Mouse (Mus musculus) kidney, postnatal 0 days (tissue): ENCODE measurements around the gene Ezr. TPM values are rescaled to one million over a fixed set of nuclear protein-coding genes. Genes with fewer than 3 reads are reported as not detected.
A peak's percentile ranks its signal among the peaks of the same experiment; 100 is the strongest.
"Not testable (repeated sequence)": the region's sequence is repeated elsewhere in the genome, so short reads cannot be mapped to it uniquely, and the experiment has no call there.

Experiments
- ATAC-seq: fragments of 200-750 bp; cut with Nextera tagmentation; replicated peaks from 2 replicates; pipeline ENCODE4 v1.8.0; 2017; ENCODE audit warnings: low read depth, moderate number of reproducible peaks, moderate TSS enrichment, moderate library complexity; ENCODE audit not compliant: low FRiP score
- DNase-seq: peaks from one replicate; pipeline ENCODE4 v3.0.0-alpha.2; 2016; ENCODE audit warnings: low spot score
- H3K27ac ChIP-seq: fragments of 300-500 bp; sonication (generic); 2 replicates; pipeline ENCODE4 v1.5.1; 2014; ENCODE audit warnings: mild to moderate bottlenecking
- H3K27me3 ChIP-seq: fragments of 300-500 bp; sonication (generic); 2 replicates; pipeline ENCODE4 v1.6.1; 2014; ENCODE audit warnings: low read length, mixed read lengths; ENCODE audit not compliant: insufficient read depth
- H3K36me3 ChIP-seq: fragments of 300-500 bp; sonication (generic); 2 replicates; pipeline ENCODE4 v1.6.1; 2014; ENCODE audit warnings: low read length, mixed read lengths; ENCODE audit not compliant: insufficient read depth
- H3K4me1 ChIP-seq: fragments of 300-500 bp; sonication (generic); replicated peaks from 2 replicates; pipeline ENCODE4 v1.6.1; 2014; ENCODE audit warnings: antibody characterized with exemption, low read length, mixed read lengths; ENCODE audit not compliant: insufficient read depth
- H3K4me2 ChIP-seq: fragments of 300-500 bp; sonication (generic); 2 replicates; pipeline ENCODE4 v1.6.1; 2014; ENCODE audit warnings: mild to moderate bottlenecking, low read length, moderate library complexity, mixed read lengths
- H3K4me3 ChIP-seq: fragments of 300-500 bp; sonication (generic); replicated peaks from 2 replicates; pipeline ENCODE4 v1.5.1; 2014; ENCODE audit warnings: low read depth, low read length
- H3K9ac ChIP-seq: fragments of 300-500 bp; sonication (generic); 2 replicates; pipeline ENCODE4 v1.6.1; 2014; ENCODE audit warnings: low read depth, low read length
- H3K9me3 ChIP-seq: fragments of 300-500 bp; sonication (generic); replicated peaks from 2 replicates; pipeline ENCODE4 v1.6.1; 2016; ENCODE audit warnings: low read length, inconsistent platforms, mixed read lengths
- CTCF ChIP-seq: IDR thresholded peaks from 2 replicates; pipeline ENCODE4 v1.5.1; 2016; ENCODE audit warnings: antibody characterized with exemption, low read depth, mild to moderate bottlenecking, moderate library complexity
- WGBS: fragments of 180-500 bp; shearing (Covaris S2); extraction: QIAGEN DNeasy Blood & Tissue Kit; methylation state at CpG from one replicate; pipeline ENCODE4 v1.1.7; 2014; 5-methylcytosine and 5-hydroxymethylcytosine counted together
- polyA plus RNA-seq: library from polyadenylated mRNA; unstranded; fragments of >200 nt; fragmentation: Nextera tagmentation; extraction: Ambion mirVana; gene quantifications from 2 replicates; pipeline ENCODE4 v1.2.1, GENCODE M21; 2015

The Ezr gene
- polyA plus RNA-seq, 1 experiment from 2014 or later = 281 TPM

GRCm38 (mm10) chr17:6697224-6697775 is 85.3 kb downstream of the Ezr start:
- not testable (repeated sequence) for H3K9me3 ChIP-seq, H3K4me1 ChIP-seq, H3K36me3 ChIP-seq, H3K27me3 ChIP-seq, H3K4me2 ChIP-seq, H3K4me3 ChIP-seq, H3K27ac ChIP-seq, H3K9ac ChIP-seq
- WGBS = 37% methylated on average over 2 of the region's 4 CpGs
- ATAC-seq (peak; percentile 57; the same call in 1 of the 2 replicates), DNase-seq (peak; percentile 60)
- TF ChIP-seq CTCF = peak; percentile 65

GRCm38 (mm10) chr17:6696521-6696920 is 86.1 kb downstream of the Ezr start:
- not testable (repeated sequence) for H3K9me3 ChIP-seq, H3K4me1 ChIP-seq, H3K36me3 ChIP-seq, H3K4me3 ChIP-seq, H3K9ac ChIP-seq, ATAC-seq, H3K4me2 ChIP-seq, H3K27me3 ChIP-seq, H3K27ac ChIP-seq, DNase-seq
- WGBS = 54% methylated on average over 7 of the region's 8 CpGs

GRCm38 (mm10) chr17:6695712-6696111 is 86.9 kb downstream of the Ezr start:
- not testable (repeated sequence) for H3K27me3 ChIP-seq, H3K9ac ChIP-seq, H3K36me3 ChIP-seq, H3K9me3 ChIP-seq, DNase-seq, H3K4me3 ChIP-seq, H3K27ac ChIP-seq, ATAC-seq, H3K4me2 ChIP-seq, H3K4me1 ChIP-seq
- WGBS = 82% methylated on average over 9 of the region's 9 CpGs

- H3K36me3 ChIP-seq, H3K4me1 ChIP-seq, H3K27ac ChIP-seq, H3K9me3 ChIP-seq, H3K4me2 ChIP-seq, H3K27me3 ChIP-seq, H3K4me3 ChIP-seq, H3K9ac ChIP-seq, ATAC-seq: not testable (repeated sequence)
- peak; percentile 50 for DNase-seq
- 7% methylated on average over 2 of the region's 2 CpGs for WGBS
- peak; percentile 86 for TF ChIP-seq CTCF
These were observed 91.0 kb downstream of the Ezr start for GRCm38 (mm10) chr17:6691596-6691995.

- not testable (repeated sequence) for ATAC-seq, H3K4me1 ChIP-seq, H3K27me3 ChIP-seq, H3K4me3 ChIP-seq, H3K36me3 ChIP-seq, H3K9me3 ChIP-seq, DNase-seq, H3K4me2 ChIP-seq, H3K27ac ChIP-seq, H3K9ac ChIP-seq
- 82% methylated on average over 3 of the region's 4 CpGs for WGBS
These were observed 93.2 kb downstream of the Ezr start for GRCm38 (mm10) chr17:6689344-6689743.

Other genes starting within 250 kb of the Ezr start
- 20.8 and 21.9 TPM in 2 replicates for gene Dynlt1c, start 181.1 kb downstream of the Ezr start, polyA plus RNA-seq
- 254 and 271 TPM in 2 replicates for gene Dynlt1f, start 126.9 kb downstream of the Ezr start, polyA plus RNA-seq
- gene Sytl3, start 123.7 kb downstream of the Ezr start, polyA plus RNA-seq = 2.5 and 3.2 TPM in 2 replicates
- gene Rsph3b, start 165.9 kb upstream of the Ezr start, polyA plus RNA-seq = 63.4 and 65.6 TPM in 2 replicates
- 43.6 and 45.9 TPM in 2 replicates for gene Tagap1, start 178.4 kb upstream of the Ezr start, polyA plus RNA-seq
- 567 and 580 TPM in 2 replicates for gene Rnaset2b, start 187.8 kb upstream of the Ezr start, polyA plus RNA-seq
- 0.20 and 0.38 TPM in 2 replicates for gene Gm49721, start 196.1 kb upstream of the Ezr start, polyA plus RNA-seq
- gene Gm1604a, start 242.8 kb upstream of the Ezr start, polyA plus RNA-seq = 0.43 and 0.47 TPM in 2 replicates